Mouse (Mus musculus): Measurements from ENCODE around the gene Gm17651. TPM values are rescaled to one million over a fixed set of nuclear protein-coding genes. Genes with fewer than 3 reads are reported as not detected.

The Gm17651 gene
- polyA plus RNA-seq (2014; fragmentation: Illumina TruSeq; extraction: RNeasy Lipid Tissue Mini Kit (QIAGEN cat#74804); ENCODE audit: low replicate concordance): not detected

GRCm38 (mm10) chr3:97674644-97675110 lies at the start of gene Gm17651:
Gene Gm17651 (minus strand): TSS chr3:97674694.

GRCm38 (mm10) chr3:97657655-97658411 lies 16.7 kb downstream of the Gm17651 start, which contains the start of gene Prkab2:
Gene Prkab2 (plus strand): TSS chr3:97658193.

GRCm38 (mm10) chr3:97628391-97629001 lies 46.0 kb downstream of the Gm17651 start, which contains the start of gene Fmo5:
Gene Fmo5 (plus strand): TSS chr3:97628804.

Other genes with a start within 250 kb of the Gm17651 start
- gene Chd1l, start 64.5 kb downstream of the Gm17651 start, polyA plus RNA-seq (2014; fragmentation: Illumina TruSeq; extraction: RNeasy Lipid Tissue Mini Kit (QIAGEN cat#74804); ENCODE audit: low replicate concordance): 3.4 TPM
- gene Fmo5, start 45.9 kb downstream of the Gm17651 start, polyA plus RNA-seq (2014; fragmentation: Illumina TruSeq; extraction: RNeasy Lipid Tissue Mini Kit (QIAGEN cat#74804); ENCODE audit: low replicate concordance): 399 TPM
- 12.4 TPM for gene Prkab2, start 16.5 kb downstream of the Gm17651 start, polyA plus RNA-seq (2014; fragmentation: Illumina TruSeq; extraction: RNeasy Lipid Tissue Mini Kit (QIAGEN cat#74804); ENCODE audit: low replicate concordance)
- gene Pde4dip, start 214.0 kb upstream of the Gm17651 start, polyA plus RNA-seq (2014; fragmentation: Illumina TruSeq; extraction: RNeasy Lipid Tissue Mini Kit (QIAGEN cat#74804); ENCODE audit: low replicate concordance): 58.1 TPM
- 103 TPM for gene Sec22b, start 226.5 kb upstream of the Gm17651 start, polyA plus RNA-seq (2014; fragmentation: Illumina TruSeq; extraction: RNeasy Lipid Tissue Mini Kit (QIAGEN cat#74804); ENCODE audit: low replicate concordance)